Mouse (Mus musculus): ENCODE results near the gene Cnksr2. TPM values are rescaled to one million over a fixed set of nuclear protein-coding genes. Genes with fewer than 3 reads are reported as not detected.

The Cnksr2 gene
- polyA plus RNA-seq, 1 experiment, result 0.22 TPM

DNA sequence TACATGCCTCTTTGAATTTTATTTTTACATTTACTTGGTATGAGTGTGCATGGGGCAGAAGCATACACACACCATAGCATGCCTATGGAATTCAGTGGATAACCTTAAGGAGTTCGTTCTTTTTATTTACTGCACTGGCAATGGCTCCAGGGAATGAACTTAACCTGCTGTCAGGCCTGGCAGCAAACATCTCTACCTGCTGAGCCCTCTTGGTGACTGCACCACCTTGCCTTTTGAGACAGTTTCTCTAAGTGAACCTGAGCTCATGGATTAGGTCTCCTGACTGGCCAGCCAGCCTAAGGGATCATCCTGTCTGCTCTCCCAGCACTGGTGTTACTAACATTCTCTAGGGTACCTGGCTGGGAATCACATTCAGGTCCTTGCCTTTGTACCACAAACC, 106.5 kb downstream of the Cnksr2 start:
- H3K27ac ChIP-seq (ENCODE audit: control insufficient read depth, insufficient read depth, low read depth, low read length), result no peak overlapping the region
- no peaks in the 10 kb centered on the region for H3K4me1 ChIP-seq (ENCODE audit: control insufficient read depth, insufficient read depth, low read length)
- H3K36me3 ChIP-seq (ENCODE audit: control insufficient read depth, insufficient read depth, low read length), result no peaks in the 10 kb centered on the region
- no peak overlapping the region; the same call in 1 of the 2 replicates for H3K4me3 ChIP-seq (ENCODE audit: control insufficient read depth, low read depth, low read length)
- TF ChIP-seq POLR2A (IDR thresholded peaks at IDR 0.05; ENCODE audit: control insufficient read depth, low read depth, low read length) (no peak), CTCF (IDR thresholded peaks at IDR 0.05; ENCODE audit: control insufficient read depth, insufficient read depth, insufficient replicate concordance, low read depth, low read length) (no peak)
- no peaks in the 10 kb centered on the region for H3K27me3 ChIP-seq (ENCODE audit: control insufficient read depth, insufficient read depth, low read length)

DNA sequence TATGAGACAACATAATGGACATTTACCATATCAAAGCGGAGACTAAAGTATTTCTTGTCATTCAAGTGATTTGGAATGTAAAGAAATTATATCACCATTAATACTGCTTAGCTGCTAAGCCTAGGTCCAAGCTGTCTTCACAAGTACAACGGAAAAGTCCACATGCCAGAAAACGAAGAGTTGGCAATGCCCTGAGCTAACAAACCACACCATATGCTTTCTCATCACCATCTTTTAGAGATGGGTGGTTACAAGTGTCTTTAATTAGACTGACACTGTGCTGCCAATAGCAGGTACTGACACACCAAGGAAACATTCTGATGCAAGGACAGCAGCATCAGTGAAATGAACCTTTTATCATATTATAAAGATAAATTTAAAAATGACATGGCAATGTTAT, 123.0 kb downstream of the Cnksr2 start:
- TF ChIP-seq CTCF (IDR thresholded peaks at IDR 0.05; ENCODE audit: control insufficient read depth, insufficient read depth, insufficient replicate concordance, low read depth, low read length), result no peak
- TF ChIP-seq POLR2A (IDR thresholded peaks at IDR 0.05; ENCODE audit: control insufficient read depth, low read depth, low read length), result no peak
- Histone ChIP-seq H3K4me3 (ENCODE audit: control insufficient read depth, low read depth, low read length) (no peak overlapping the region), H3K27me3 (ENCODE audit: control insufficient read depth, insufficient read depth, low read length) (no peaks in the 10 kb centered on the region), H3K36me3 (ENCODE audit: control insufficient read depth, insufficient read depth, low read length) (no peaks in the 10 kb centered on the region), H3K27ac (ENCODE audit: control insufficient read depth, insufficient read depth, low read depth, low read length) (no peak overlapping the region), H3K4me1 (ENCODE audit: control insufficient read depth, insufficient read depth, low read length) (no peaks in the 10 kb centered on the region)

DNA sequence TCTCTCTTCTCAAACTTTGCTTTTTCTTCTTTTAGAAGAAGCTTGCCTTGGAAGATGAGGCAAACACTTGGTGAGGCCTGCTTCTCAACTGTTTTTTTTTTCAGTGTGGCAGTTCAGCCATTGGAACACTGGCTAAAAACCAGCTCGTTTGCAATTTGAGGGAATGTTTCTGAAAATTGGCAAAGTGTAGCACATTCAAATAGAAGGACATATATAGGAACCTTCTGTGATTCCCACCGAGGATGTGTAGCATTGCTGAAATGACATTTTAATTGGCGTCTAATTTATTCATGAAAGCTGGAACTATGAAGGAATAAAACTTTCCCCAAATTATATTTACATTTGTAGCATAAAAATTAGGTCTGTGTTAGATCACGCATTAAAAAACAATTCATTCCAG, 213.1 kb downstream of the Cnksr2 start:
- H3K36me3 ChIP-seq (ENCODE audit: control insufficient read depth, insufficient read depth, low read length), result no peaks in the 10 kb centered on the region
- H3K4me1 ChIP-seq (ENCODE audit: control insufficient read depth, insufficient read depth, low read length), result no peaks in the 10 kb centered on the region
- TF ChIP-seq POLR2A (IDR thresholded peaks at IDR 0.05; ENCODE audit: control insufficient read depth, low read depth, low read length), result no peak
- no peak for TF ChIP-seq CTCF (IDR thresholded peaks at IDR 0.05; ENCODE audit: control insufficient read depth, insufficient read depth, insufficient replicate concordance, low read depth, low read length)
- H3K4me3 ChIP-seq (ENCODE audit: control insufficient read depth, low read depth, low read length), result no peak overlapping the region
- H3K27ac ChIP-seq (ENCODE audit: control insufficient read depth, insufficient read depth, low read depth, low read length), result no peak overlapping the region
- no peaks in the 10 kb centered on the region for H3K27me3 ChIP-seq (ENCODE audit: control insufficient read depth, insufficient read depth, low read length)

DNA sequence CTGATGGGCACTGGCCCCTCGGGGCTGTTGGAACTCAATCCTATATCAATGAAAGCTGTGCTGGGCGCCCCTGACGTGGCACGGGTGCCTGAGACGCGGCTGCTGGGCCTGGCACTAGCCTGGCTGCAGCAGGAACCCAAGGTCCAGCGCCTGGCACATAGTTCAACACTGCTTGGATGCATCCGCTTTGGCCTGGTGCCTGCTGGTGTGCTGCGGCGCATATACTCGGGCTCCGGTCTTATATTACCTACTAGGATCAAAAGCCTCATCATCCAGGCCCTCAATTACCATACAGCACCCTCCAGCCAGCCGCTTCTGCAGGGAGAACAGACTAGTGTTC, 224.2 kb downstream of the Cnksr2 start:
- H3K4me1 ChIP-seq (ENCODE audit: control insufficient read depth, insufficient read depth, low read length), result peaks cover 6% of the 10 kb centered on the region
- TF ChIP-seq POLR2A (IDR thresholded peaks at IDR 0.05; ENCODE audit: control insufficient read depth, low read depth, low read length) (no peak), CTCF (IDR thresholded peaks at IDR 0.05; ENCODE audit: control insufficient read depth, insufficient read depth, insufficient replicate concordance, low read depth, low read length) (no peak)
- no peak overlapping the region for H3K4me3 ChIP-seq (ENCODE audit: control insufficient read depth, low read depth, low read length)
- H3K36me3 ChIP-seq (ENCODE audit: control insufficient read depth, insufficient read depth, low read length), result no peaks in the 10 kb centered on the region
- no peaks in the 10 kb centered on the region for H3K27me3 ChIP-seq (ENCODE audit: control insufficient read depth, insufficient read depth, low read length)
- H3K27ac ChIP-seq (ENCODE audit: control insufficient read depth, insufficient read depth, low read depth, low read length), result no peak overlapping the region

DNA sequence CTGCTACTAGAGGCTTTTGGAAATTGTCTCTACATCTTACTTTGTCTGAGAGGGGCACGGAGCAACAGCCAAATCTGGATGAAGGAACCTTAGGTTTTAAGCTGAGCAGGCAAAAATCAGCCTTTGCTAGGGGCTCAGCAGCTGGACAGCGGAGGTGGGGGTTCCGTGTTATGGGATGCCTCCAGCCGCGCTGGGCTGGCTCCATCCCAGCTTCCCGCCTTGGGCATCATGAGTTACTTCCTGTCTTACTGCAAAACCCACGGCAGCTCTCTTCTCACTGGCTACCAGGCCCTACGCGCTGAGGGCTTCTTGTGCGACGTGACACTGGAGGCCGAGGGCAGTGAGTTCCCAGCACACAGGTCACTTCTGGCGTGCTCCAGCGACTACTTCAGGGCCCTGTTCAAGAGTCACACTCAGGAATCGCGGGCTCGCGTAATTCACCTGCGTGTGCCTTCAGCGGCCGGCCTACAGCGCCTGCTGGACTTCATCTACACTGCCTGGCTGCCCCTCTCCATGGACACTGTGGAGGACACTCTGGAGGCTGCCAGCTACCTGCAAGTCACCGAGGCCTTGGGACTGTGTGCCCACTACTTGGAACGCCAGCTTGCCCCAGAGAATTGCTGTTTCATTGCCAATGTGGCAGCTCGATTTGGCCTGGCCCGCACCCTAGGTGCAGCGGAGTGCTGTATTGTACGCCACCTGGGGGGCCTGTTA, 224.7 kb downstream of the Cnksr2 start, which contains the start of gene Klhl34:
TSS of gene Klhl34 (plus strand) at position 229 of the 714 bp plus-strand sequence.
- TF ChIP-seq POLR2A (IDR thresholded peaks at IDR 0.05; ENCODE audit: control insufficient read depth, low read depth, low read length) (no peak), CTCF (IDR thresholded peaks at IDR 0.05; ENCODE audit: control insufficient read depth, insufficient read depth, insufficient replicate concordance, low read depth, low read length) (no peak)
- Histone ChIP-seq H3K4me3 (ENCODE audit: control insufficient read depth, low read depth, low read length) (peak within 1 kb of the TSS; percentile 25), H3K27ac (ENCODE audit: control insufficient read depth, insufficient read depth, low read depth, low read length) (no peak within 1 kb of the TSS), H3K27me3 (ENCODE audit: control insufficient read depth, insufficient read depth, low read length) (no peaks in the 10 kb centered on the region), H3K4me1 (ENCODE audit: control insufficient read depth, insufficient read depth, low read length) (peaks cover 6% of the 10 kb centered on the region), H3K36me3 (ENCODE audit: control insufficient read depth, insufficient read depth, low read length) (no peaks in the 10 kb centered on the region)

DNA sequence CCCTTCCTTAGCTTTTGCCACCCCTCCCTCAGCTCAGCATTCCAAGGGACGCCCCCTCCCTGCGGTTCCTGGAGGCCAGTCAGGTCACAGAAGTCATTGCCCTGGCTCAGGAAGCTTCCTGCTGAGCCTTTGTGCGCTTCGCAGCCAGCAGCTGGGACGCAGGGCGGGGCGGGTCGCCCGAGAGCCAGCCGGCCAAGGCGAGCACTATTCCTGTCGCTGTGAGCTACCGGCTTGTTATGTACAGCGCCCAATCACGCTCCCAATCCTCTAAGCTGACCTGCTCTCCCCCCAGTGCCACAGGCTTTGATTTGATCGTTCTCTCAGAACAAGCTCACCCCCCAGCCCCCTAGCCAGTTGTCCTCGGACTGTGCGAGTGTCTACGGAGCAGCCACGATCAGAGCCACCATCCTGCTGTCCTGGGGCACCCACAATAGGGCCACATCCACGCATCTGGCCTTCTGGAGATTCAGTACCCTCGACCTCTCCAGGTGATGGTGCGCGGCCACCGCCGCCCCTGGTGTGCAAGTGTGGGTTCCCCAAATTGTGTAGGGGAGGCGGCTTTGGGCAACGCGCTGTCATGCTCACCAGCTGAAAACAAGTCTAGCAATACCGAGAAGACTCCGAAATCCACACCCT, 225.4 kb downstream of the Cnksr2 start:
- no peaks in the 10 kb centered on the region for H3K36me3 ChIP-seq (ENCODE audit: control insufficient read depth, insufficient read depth, low read length)
- peak overlapping the region; percentile 9 for H3K4me3 ChIP-seq (ENCODE audit: control insufficient read depth, low read depth, low read length)
- TF ChIP-seq POLR2A (IDR thresholded peaks at IDR 0.05; ENCODE audit: control insufficient read depth, low read depth, low read length) (no peak), CTCF (IDR thresholded peaks at IDR 0.05; ENCODE audit: control insufficient read depth, insufficient read depth, insufficient replicate concordance, low read depth, low read length) (no peak)
- peaks cover 6% of the 10 kb centered on the region for H3K4me1 ChIP-seq (ENCODE audit: control insufficient read depth, insufficient read depth, low read length)
- no peaks in the 10 kb centered on the region for H3K27me3 ChIP-seq (ENCODE audit: control insufficient read depth, insufficient read depth, low read length)
- no peak overlapping the region for H3K27ac ChIP-seq (ENCODE audit: control insufficient read depth, insufficient read depth, low read depth, low read length)

DNA sequence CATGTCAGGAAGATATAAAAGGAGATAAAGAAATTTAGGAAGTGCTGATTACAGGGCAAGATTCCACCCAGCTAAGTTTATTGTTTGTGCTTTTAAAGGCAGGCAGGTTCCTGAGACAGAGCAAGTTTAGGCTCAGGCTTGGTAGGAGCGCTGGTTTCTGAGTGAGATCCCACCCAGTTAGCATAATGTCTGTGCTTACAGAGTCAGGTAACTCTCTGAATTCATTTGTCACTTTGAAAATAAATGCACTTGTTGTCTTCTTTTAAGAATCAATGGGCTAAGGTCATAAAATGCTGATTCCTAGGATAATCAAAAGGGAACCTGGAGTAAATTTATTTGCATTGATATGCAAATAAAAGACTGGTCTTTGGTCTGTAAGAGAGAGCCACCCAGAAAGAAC, 233.4 kb downstream of the Cnksr2 start:
- no peak for TF ChIP-seq POLR2A (IDR thresholded peaks at IDR 0.05; ENCODE audit: control insufficient read depth, low read depth, low read length)
- TF ChIP-seq CTCF (IDR thresholded peaks at IDR 0.05; ENCODE audit: control insufficient read depth, insufficient read depth, insufficient replicate concordance, low read depth, low read length), result no peak
- Histone ChIP-seq H3K27ac (ENCODE audit: control insufficient read depth, insufficient read depth, low read depth, low read length) (no peak overlapping the region), H3K4me3 (ENCODE audit: control insufficient read depth, low read depth, low read length) (no peak overlapping the region), H3K27me3 (ENCODE audit: control insufficient read depth, insufficient read depth, low read length) (no peaks in the 10 kb centered on the region), H3K36me3 (ENCODE audit: control insufficient read depth, insufficient read depth, low read length) (no peaks in the 10 kb centered on the region), H3K4me1 (ENCODE audit: control insufficient read depth, insufficient read depth, low read length) (no peaks in the 10 kb centered on the region)

Measured in testis, adult 2 months (tissue).